Mouse (Mus musculus) limb, embryonic 12.5 days (tissue): Measurements from ENCODE around the gene Wdr27. TPM values are rescaled to one million over a fixed set of nuclear protein-coding genes. Genes with fewer than 3 reads are reported as not detected.
"Not testable (repeated sequence)": the region's sequence is repeated elsewhere in the genome, so short reads cannot be mapped to it uniquely, and the experiment has no call there.

Source experiments
- ATAC-seq: fragments of 200-750 bp; cut with Nextera tagmentation; 2 replicates; pipeline ENCODE4 v1.8.0; 2017; ENCODE audit warnings: low read depth, moderate TSS enrichment; ENCODE audit not compliant: insufficient number of reproducible peaks, insufficient read depth, low FRiP score, low TSS enrichment
- H3K27ac ChIP-seq: fragments of 300-500 bp; sonication (generic); 2 replicates; pipeline ENCODE4 v1.5.1; 2016; ENCODE audit warnings: mild to moderate bottlenecking, moderate library complexity
- H3K27me3 ChIP-seq: fragments of 300-500 bp; sonication (generic); 2 replicates; pipeline ENCODE4 v1.6.1; 2016; ENCODE audit warnings: mild to moderate bottlenecking, moderate library complexity
- H3K36me3 ChIP-seq: fragments of 300-500 bp; sonication (generic); 2 replicates; pipeline ENCODE4 v1.6.1; 2016; ENCODE audit warnings: mild to moderate bottlenecking, moderate library complexity
- H3K4me1 ChIP-seq: fragments of 300-500 bp; sonication (generic); replicated peaks from 2 replicates; pipeline ENCODE4 v1.6.1; 2016
- H3K4me2 ChIP-seq: fragments of 300-500 bp; sonication (generic); 2 replicates; pipeline ENCODE4 v1.6.1; 2016; ENCODE audit warnings: mild to moderate bottlenecking, moderate library complexity
- H3K4me3 ChIP-seq: fragments of 300-500 bp; sonication (generic); replicated peaks from 2 replicates; pipeline ENCODE4 v1.5.1; 2016; ENCODE audit warnings: mild to moderate bottlenecking
- H3K9ac ChIP-seq: fragments of 300-500 bp; sonication (generic); replicated peaks from 2 replicates; pipeline ENCODE4 v1.6.1; 2016; ENCODE audit warnings: mild to moderate bottlenecking, moderate library complexity
- H3K9me3 ChIP-seq: fragments of 300-500 bp; sonication (generic); 2 replicates; pipeline ENCODE4 v1.6.1; 2016; ENCODE audit warnings: mild to moderate bottlenecking, moderate library complexity
- WGBS: fragments of 180-500 bp; shearing (Covaris S2); methylation state at CpG from one replicate; pipeline ENCODE4 v1.1.7; 2016; 5-methylcytosine and 5-hydroxymethylcytosine counted together
- polyA plus RNA-seq: library from polyadenylated mRNA; unstranded; fragments of >200 nt; fragmentation: Nextera tagmentation; extraction: Ambion mirVana; gene quantifications from 2 replicates; pipeline ENCODE4 v1.2.1, GENCODE M21; 2016

Wdr27 gene
- 4.3 and 6.0 TPM in 2 replicates for polyA plus RNA-seq

DNA sequence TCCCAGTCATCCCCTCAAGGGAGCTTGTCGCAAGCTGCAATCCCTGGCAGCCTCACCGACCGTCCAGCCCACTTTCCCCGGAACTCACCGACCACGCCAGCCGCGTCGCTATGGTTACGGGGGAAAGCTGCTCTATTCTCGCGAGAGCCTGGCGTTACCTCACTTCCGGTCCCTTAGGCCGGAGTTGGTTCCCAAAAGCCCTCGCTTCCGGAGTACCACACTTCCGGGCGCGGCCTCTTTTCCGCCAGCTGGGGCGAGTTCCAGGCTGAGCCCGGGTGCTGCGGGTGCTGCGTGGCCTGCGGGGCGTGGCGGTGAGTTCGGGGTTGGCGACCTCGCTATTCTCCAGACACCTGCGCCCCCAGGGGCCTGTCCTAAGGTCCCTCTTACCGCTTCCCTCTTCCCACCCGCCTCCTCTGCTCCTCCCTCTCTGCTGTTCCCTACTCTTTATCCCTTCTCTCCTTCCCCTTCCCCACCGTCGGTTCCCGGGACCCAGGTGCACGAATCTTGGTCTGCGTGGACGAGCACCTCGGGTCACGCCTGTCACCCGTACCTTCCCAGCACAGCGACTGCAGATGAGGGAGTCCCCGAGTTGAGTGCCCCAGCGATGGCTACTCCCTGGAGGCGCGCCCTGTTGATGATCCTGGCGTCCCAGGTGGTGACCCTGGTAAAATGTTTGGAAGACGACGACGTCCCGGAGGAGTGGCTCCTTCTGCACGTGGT lies at the start of gene Wdr27, which contains the start of gene 1600012H06Rik:
TSS of gene Wdr27 (minus strand) at position 150 of the 720 bp plus-strand sequence.
TSS of gene 1600012H06Rik (plus strand) at position 176 of the 720 bp plus-strand sequence.
- peak; percentile 96 for ATAC-seq
- H3K9ac ChIP-seq = peak within 1 kb of the TSS; percentile 81
- H3K36me3 ChIP-seq = peaks cover 27% of the 10 kb centered on the region
- H3K9me3 ChIP-seq = no peaks in the 10 kb centered on the region
- peak within 1 kb of the TSS; percentile 83 for H3K4me3 ChIP-seq
- peak within 1 kb of the TSS; percentile 72 for H3K27ac ChIP-seq
- no peaks in the 10 kb centered on the region for H3K27me3 ChIP-seq
- under 1% methylated on average over 54 of the region's 54 CpGs for WGBS
- peaks cover 20% of the 10 kb centered on the region for H3K4me1 ChIP-seq
- peak within 1 kb of the TSS; percentile 96 for H3K4me2 ChIP-seq

DNA sequence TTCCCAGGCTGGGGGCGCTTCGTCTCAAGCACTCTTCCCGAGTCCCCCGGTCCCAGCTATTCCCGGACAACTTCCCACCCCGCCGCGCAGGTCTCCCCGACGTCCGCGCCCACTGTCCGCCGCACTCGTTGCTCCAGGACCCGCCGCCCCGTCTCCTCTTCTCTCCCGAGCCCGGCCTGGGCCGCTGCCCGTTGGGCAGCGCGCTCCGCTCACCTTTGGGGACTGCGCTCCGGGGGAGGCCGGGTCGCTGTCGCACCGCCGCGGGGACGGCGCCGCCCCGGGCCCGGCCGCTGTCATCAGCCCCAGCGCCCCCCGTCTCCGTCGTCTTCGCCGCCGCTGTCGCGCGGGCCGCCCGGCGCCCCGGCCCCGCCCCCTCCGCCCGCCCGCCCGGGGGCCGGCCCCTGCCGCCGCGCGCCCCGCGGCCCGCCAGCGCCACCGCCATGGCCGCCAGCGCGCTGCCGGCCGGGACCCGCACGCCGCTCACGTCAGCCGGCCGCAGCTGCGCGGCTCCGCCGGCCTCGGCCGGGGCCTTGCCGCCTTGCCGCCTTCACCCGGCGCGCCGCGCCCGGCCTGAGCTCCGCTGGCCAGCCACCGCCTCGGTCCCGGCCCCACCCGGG lies 49.7 kb upstream of the Wdr27 start:
- H3K4me2 ChIP-seq = not testable (repeated sequence)

DNA sequence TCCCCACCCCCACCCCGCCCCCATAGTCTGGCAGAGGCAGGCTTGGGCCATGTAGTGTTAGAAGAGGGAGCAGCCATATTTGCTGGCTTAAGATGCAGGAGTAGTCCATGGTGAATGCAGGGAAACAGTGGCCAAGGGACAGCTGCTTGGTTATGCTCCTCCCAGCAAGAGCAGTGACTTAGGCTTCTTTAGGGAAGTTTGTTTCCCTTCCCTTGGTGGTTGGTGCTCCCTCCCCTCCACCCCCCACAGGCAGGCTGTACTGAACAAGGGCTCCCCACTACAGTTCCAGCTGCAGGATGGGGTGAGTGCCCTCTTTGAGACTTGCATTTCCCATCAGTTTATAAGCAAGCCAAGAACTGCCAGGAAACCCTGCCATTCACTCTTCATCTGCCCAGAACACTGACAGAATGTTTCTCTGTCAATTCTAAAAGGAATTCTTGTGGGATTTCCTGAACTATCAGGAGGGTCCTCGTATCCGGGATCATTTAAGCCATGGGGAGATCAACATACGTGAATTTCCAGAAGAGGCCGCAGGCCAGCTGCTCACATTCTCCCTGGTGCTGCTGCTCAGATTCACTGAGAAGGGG lies 47.3 kb upstream of the Wdr27 start:
- WGBS = 85% methylated on average over 4 of the region's 5 CpGs
- ATAC-seq, H3K9ac ChIP-seq: not testable (repeated sequence)

More for the DNA sequence above, 49.7 kb upstream of the Wdr27 start:
- not testable (repeated sequence) for H3K9ac ChIP-seq, H3K4me1 ChIP-seq, H3K9me3 ChIP-seq, H3K4me3 ChIP-seq, H3K27ac ChIP-seq, H3K36me3 ChIP-seq, H3K27me3 ChIP-seq
- no CpG with 5 or more reads among the region's 98 CpGs for WGBS
- ATAC-seq = peak; percentile 71

DNA sequence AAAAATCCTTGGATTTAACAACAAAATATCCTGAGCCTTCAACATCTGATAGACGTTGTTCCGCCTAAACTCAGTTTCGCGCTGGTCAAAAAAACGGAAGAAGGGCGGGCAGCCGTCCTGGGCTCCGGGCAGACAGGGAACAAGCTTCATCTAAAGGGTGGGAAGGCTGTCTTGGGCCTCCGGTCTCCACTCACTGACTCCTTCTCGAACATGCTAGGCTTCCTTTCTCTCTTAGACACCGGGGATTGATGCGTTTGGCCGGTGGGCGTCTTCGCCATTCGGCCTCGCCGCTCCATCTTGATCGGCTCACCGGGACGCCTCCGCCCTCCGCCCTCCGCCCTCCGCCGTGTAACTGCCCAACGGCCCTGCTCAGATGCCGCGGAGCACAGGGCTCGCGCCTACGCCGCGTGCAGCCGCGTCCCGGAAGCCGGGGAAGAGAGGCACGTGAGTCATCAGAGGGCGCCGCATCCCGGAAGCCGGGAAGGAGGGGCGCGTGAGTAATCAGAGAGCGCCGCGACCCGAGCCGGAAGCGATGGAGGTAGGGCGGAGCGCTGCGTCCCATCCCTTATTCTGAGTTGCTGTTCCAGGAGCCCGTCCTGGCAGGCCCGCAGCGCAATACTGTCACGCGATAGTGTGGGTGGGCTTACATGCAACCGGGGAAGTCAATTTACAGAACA lies 35.5 kb upstream of the Wdr27 start, which contains the start of the genes 9030025P20Rik and Gm3417:
TSS of gene 9030025P20Rik (plus strand) at position 107 of the 677 bp plus-strand sequence.
TSS of gene Gm3417 (minus strand) at position 429 of the 677 bp plus-strand sequence.
- H3K36me3 ChIP-seq, H3K4me1 ChIP-seq, H3K4me3 ChIP-seq, H3K27ac ChIP-seq, H3K27me3 ChIP-seq, H3K9me3 ChIP-seq, H3K9ac ChIP-seq: not testable (repeated sequence)
- H3K4me2 ChIP-seq = 0 out of 2 replicates have a peak within 1 kb of the TSS, but pooled peaks have one; percentile 35
- peak; percentile 97 for ATAC-seq
- WGBS = no CpG with 5 or more reads among the region's 60 CpGs

More for the DNA sequence above, 47.3 kb upstream of the Wdr27 start:
- not testable (repeated sequence) for H3K4me2 ChIP-seq, H3K36me3 ChIP-seq, H3K27ac ChIP-seq, H3K4me1 ChIP-seq, H3K9me3 ChIP-seq, H3K4me3 ChIP-seq, H3K27me3 ChIP-seq

DNA sequence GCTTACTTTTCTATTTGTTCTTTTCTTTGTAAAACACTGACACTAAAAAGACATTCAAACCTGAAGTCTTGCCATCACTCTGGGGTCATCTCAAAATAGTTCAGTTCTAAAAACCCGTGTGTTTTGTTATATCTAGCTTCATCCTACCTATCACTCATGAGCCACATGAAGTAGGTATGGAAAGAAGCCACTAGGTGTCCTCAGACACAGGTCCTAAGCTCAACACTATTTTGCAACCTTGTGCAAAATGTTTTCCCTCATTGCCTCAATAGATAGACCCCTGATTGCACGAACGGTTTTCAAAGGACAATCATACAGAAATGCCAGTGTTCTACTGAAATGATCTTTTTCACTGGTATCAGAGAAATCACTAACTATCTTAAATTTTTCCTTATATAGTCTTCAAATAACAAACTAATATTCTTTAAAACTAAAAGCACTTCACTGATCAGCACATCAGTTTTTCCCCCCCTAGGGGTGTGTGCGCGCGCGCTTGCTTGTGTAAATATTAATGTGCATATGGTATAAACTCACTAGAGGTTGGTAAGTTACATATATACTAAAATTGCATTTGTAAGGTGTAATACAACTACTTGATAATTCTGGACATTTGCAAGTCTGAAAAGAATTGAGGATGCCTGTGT lies 34.9 kb upstream of the Wdr27 start:
- H3K9ac ChIP-seq, H3K4me1 ChIP-seq, H3K27me3 ChIP-seq, H3K36me3 ChIP-seq, H3K9me3 ChIP-seq, H3K4me3 ChIP-seq, H3K27ac ChIP-seq, ATAC-seq: not testable (repeated sequence)
- WGBS = under 1% methylated on average over 4 of the region's 7 CpGs
- H3K4me2 ChIP-seq = 0 out of 2 replicates have a peak overlapping the region, but pooled peaks have one; percentile 35

DNA sequence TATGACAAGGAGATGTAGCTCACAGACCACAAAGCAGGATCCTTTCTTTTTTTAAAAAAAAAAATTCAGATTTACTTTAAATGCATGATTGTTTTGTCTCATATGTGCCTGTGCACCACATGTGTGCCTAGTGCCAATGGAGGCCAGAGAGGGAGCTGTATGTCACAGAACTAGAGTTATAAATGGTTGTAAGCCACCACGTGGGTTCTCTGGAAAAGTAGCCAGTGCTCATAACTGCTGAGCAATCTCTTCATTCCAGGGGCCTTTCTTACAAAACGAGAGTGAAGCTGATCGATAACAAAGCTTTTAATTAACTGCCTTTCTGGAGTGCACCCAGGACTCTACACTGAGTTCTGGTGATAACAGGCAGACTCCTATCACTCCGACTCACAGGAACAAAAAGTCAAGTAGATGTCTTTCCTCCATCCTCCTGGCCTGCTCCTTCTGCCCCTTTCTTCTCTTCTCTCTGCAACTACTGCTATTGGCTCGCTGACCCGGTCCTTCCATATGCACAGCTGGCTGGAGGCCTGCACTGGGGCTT lies 25.5 kb upstream of the Wdr27 start:
- ATAC-seq, H3K4me2 ChIP-seq, H3K9ac ChIP-seq, H3K27ac ChIP-seq, H3K9me3 ChIP-seq, H3K36me3 ChIP-seq, H3K4me3 ChIP-seq, H3K4me1 ChIP-seq, H3K27me3 ChIP-seq: not testable (repeated sequence)
- no CpG with 5 or more reads among the region's 6 CpGs for WGBS

DNA sequence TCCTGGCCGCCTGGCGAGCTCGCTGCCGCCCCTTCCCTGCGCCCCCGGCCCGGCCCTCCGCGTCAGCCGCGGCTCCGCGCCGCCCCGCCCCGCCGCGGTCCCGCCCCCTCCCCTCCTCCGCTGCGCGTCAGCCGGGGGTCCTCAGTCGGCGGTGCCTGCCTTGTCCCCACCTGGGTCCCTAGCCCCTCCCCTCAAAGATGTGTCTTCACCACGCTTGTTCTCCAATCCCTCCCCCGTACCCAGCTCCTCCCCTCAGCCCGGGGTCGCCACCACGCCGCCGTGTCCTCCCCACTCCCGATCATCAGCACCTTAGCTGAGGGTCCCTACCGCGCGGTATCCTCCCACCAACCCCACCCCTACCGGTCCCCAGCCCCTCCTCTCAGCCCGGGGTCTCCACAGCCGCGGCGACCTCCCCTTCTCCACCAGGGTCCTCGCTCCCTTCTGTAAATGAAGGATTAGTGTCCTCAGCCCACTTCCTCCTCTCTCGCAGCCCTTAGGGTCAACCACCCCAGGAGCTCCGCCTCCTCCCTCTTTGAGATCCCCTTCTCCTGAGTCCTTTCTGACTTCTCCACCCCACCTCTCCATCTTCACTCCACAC lies 18.7 kb upstream of the Wdr27 start:
- H3K9me3 ChIP-seq, H3K9ac ChIP-seq, H3K4me2 ChIP-seq, H3K36me3 ChIP-seq, H3K27me3 ChIP-seq, H3K4me3 ChIP-seq, H3K27ac ChIP-seq, H3K4me1 ChIP-seq: not testable (repeated sequence)
- ATAC-seq = peak; percentile 92
- no CpG with 5 or more reads among the region's 44 CpGs for WGBS

DNA sequence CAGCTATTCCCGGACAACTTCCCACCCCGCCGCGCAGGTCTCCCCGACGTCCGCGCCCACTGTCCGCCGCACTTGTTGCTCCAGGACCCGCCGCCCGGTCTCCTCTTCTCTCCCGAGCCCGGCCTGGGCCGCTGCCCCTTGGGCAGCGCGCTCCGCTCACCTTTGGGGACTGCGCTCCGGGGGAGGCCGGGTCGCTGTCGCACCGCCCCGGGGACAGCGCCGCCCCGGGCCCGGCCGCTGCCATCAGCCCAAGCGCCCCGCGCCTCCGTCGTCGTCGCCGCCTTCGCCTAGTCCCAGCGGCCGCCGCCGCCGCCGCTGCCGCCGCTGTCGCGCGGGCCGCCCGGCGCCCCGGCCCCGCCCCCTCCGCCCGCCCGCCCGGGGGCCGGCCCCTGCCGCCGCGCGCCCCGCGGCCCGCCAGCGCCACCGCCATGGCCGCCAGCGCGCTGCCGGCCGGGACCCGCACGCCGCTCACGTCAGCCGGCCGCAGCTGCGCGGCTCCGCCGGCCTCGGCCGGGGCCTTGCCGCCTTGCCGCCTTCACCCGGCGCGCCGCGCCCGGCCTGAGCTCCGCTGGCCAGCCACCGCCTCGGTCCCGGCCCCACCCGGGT lies 18.1 kb upstream of the Wdr27 start, which contains the start of gene Phf10:
TSS of gene Phf10 (minus strand) at position 323 of the 606 bp plus-strand sequence.
- H3K9me3 ChIP-seq, H3K4me1 ChIP-seq, H3K27me3 ChIP-seq, H3K36me3 ChIP-seq: not testable (repeated sequence)
- peak; percentile 63 for ATAC-seq
- Histone ChIP-seq H3K27ac (peak within 1 kb of the TSS; percentile 78; the same call in 1 of the 2 replicates), H3K4me3 (peak within 1 kb of the TSS; percentile 76), H3K4me2 (peak within 1 kb of the TSS; percentile 67), H3K9ac (peak within 1 kb of the TSS; percentile 82)
- WGBS = under 1% methylated on average over 41 of the region's 100 CpGs

DNA sequence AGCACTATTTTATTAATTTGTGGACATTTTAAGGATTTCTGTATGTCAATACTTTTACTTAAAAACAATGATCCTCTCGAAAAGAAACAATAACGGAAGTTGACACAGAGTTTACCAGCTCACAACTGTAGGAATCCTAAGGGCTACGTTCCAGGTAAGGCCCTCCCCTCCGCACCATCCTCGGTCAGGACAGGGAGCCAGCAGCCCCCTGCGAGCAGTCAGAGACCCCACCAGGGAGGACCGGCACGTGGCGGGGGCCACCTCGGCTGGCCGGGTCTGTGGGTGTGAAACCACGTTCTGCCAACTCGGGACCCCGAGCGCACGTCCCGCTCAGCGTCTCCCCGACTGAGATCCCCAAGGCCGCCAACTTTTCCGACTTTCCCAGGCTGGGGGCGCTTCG lies 17.6 kb upstream of the Wdr27 start:
- Histone ChIP-seq H3K4me3 (peak overlapping the region; percentile 76), H3K9ac (peak overlapping the region; percentile 82), H3K27ac (no peak overlapping the region), H3K36me3 (peaks cover 6% of the 10 kb centered on the region; the same call in 1 of the 2 replicates), H3K4me2 (peak overlapping the region; percentile 67), H3K4me1 (peaks cover 6% of the 10 kb centered on the region), H3K9me3 (no peaks in the 10 kb centered on the region), H3K27me3 (no peaks in the 10 kb centered on the region)
- peak; percentile 16; the same call in 1 of the 2 replicates for ATAC-seq
- under 1% methylated on average over 19 of the region's 23 CpGs for WGBS

DNA sequence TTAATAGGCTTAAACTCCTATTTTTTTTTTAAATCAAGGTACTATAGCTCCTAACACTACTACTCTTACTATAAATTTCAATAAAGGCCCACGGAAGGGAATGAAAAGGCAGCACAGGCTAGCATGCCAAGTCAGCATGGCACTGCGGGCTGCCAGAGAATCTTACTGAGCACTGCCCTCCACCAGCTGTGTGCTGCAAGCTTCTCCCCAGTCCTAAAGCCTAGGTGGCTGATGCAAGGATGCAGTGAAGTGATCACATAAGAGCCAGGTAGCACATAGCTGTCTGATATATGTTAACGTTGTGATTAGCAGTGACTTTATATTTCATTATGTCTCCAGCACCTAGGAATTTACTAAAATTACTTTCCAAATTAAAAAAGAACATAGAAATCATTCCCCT lies 17.0 kb upstream of the Wdr27 start:
- Histone ChIP-seq H3K27ac (no peak overlapping the region), H3K4me2 (peak overlapping the region; percentile 67), H3K36me3 (peaks cover 6% of the 10 kb centered on the region; the same call in 1 of the 2 replicates), H3K27me3 (no peaks in the 10 kb centered on the region), H3K9ac (0 out of 2 replicates have a peak overlapping the region, but pooled peaks have one; percentile 34), H3K9me3 (no peaks in the 10 kb centered on the region), H3K4me1 (peaks cover 6% of the 10 kb centered on the region), H3K4me3 (peak overlapping the region; percentile 33)
- 29% methylated on average over 3 of the region's 3 CpGs for WGBS
- no peak for ATAC-seq
